ENCODE assay signal across 7 mouse cellular contexts in genomic region chr1:176835501-176836294, GRCm38 (mm10). TPM values are rescaled to one million over a fixed set of nuclear protein-coding genes. Genes with fewer than 3 reads are reported as not detected.
DNase-seq lines count a peak whose midpoint lies in the region; ATAC-seq and TF ChIP-seq lines count a peak whose summit lies in the region.

No protein-coding gene starts in this region.

- peaks cover 1% of the 10 kb centered on the region for H3K36me3 ChIP-seq in testis, adult 2 months (ENCODE audit: control insufficient read depth, insufficient read depth, low read length)
- H3K36me3 ChIP-seq in hindbrain, embryonic 10.5 days: peaks cover 4% of the 10 kb centered on the region; the same call in 1 of the 2 replicates
- H3K36me3 ChIP-seq in liver, postnatal 0 days (replicated peaks; ENCODE audit: insufficient read depth, low read length): peaks cover 4% of the 10 kb centered on the region; the same call in 1 of the 2 replicates
- no peaks in the 10 kb centered on the region for H3K36me3 ChIP-seq in stomach, postnatal 0 days (ENCODE audit: control insufficient read depth, insufficient read depth, low read length)

- peak overlapping the region; percentile 72 for H3K27ac ChIP-seq in testis, adult 2 months (ENCODE audit: control insufficient read depth, insufficient read depth, low read depth, low read length)
- H3K27ac ChIP-seq in hindbrain, embryonic 10.5 days: peak overlapping the region; percentile 45; the same call in 1 of the 2 replicates
- peak overlapping the region; percentile 62 for H3K27ac ChIP-seq in liver, postnatal 0 days (ENCODE audit: low read depth)
- no peak overlapping the region for H3K27ac ChIP-seq in stomach, postnatal 0 days (replicated peaks)

- H3K9ac ChIP-seq in liver, postnatal 0 days (replicated peaks): peak overlapping the region; percentile 68
- no peak overlapping the region for H3K9ac ChIP-seq in stomach, postnatal 0 days (ENCODE audit: low read length)

- no peak for DNase-seq in testis, postnatal 14 days (ENCODE audit: low spot score)
- peak; percentile 21 to 32 for DNase-seq in cerebellum, postnatal 36 days
- DNase-seq in hindbrain, embryonic 10.5 days (ENCODE audit: low spot score): peak; percentile 34
- peak; percentile 53 for DNase-seq in liver, postnatal 0 days
- DNase-seq in stomach, postnatal 0 days (ENCODE audit: low spot score): peak; percentile 31
- DNase-seq in layer of hippocampus, adult 18-20 months (ENCODE audit: low spot score in 2 of 2): no peak

- peak; percentile 69 for ATAC-seq in liver, postnatal 0 days
- 0 out of 2 replicates have a peak, but pooled peaks have one; percentile 32 for ATAC-seq in stomach, postnatal 0 days (ENCODE audit: low FRiP score, low TSS enrichment)

- H3K4me3 ChIP-seq in testis, adult 2 months (ENCODE audit: control insufficient read depth, low read depth, low read length): peak overlapping the region; percentile 75
- peak overlapping the region; percentile 55 for H3K4me3 ChIP-seq in hindbrain, embryonic 10.5 days
- H3K4me3 ChIP-seq in liver, postnatal 0 days (ENCODE audit: low read depth, low read length): peak overlapping the region; percentile 56
- H3K4me3 ChIP-seq in stomach, postnatal 0 days (ENCODE audit: low read depth, low read length): peak overlapping the region; percentile 34

- H3K4me2 ChIP-seq in liver, postnatal 0 days (ENCODE audit: low read depth, low read length): peak overlapping the region; percentile 82
- peak overlapping the region; percentile 55 for H3K4me2 ChIP-seq in stomach, postnatal 0 days (replicated peaks; ENCODE audit: low read depth)

- TF ChIP-seq POLR2A in testis, adult 2 months (IDR thresholded peaks at IDR 0.05; ENCODE audit: control insufficient read depth, low read depth, low read length): no peak

- no peaks in the 10 kb centered on the region for H3K27me3 ChIP-seq in testis, adult 2 months (ENCODE audit: control insufficient read depth, insufficient read depth, low read length)
- peaks cover 18% of the 10 kb centered on the region for H3K27me3 ChIP-seq in hindbrain, embryonic 10.5 days (ENCODE audit: insufficient read depth, poor library complexity, severe bottlenecking)
- no peaks in the 10 kb centered on the region for H3K27me3 ChIP-seq in liver, postnatal 0 days (ENCODE audit: insufficient read depth, low read length)
- no peaks in the 10 kb centered on the region for H3K27me3 ChIP-seq in stomach, postnatal 0 days (ENCODE audit: control insufficient read depth, insufficient read depth, low read length)

- no peaks in the 10 kb centered on the region for H3K9me3 ChIP-seq in hindbrain, embryonic 10.5 days
- H3K9me3 ChIP-seq in liver, postnatal 0 days (ENCODE audit: low read length): no peaks in the 10 kb centered on the region
- no peaks in the 10 kb centered on the region for H3K9me3 ChIP-seq in stomach, postnatal 0 days (ENCODE audit: control insufficient read depth, low read length)

- TF ChIP-seq EP300 in liver, postnatal 0 days (IDR thresholded peaks at IDR 0.05; ENCODE audit: low read depth): no peak
- no peak for TF ChIP-seq EP300 in stomach, postnatal 0 days (optimal IDR thresholded peaks at IDR 0.05)

- H3K4me1 ChIP-seq in testis, adult 2 months (ENCODE audit: control insufficient read depth, insufficient read depth, low read length): peaks cover 6% of the 10 kb centered on the region
- H3K4me1 ChIP-seq in hindbrain, embryonic 10.5 days (replicated peaks): peaks cover 11% of the 10 kb centered on the region
- 0 out of 2 replicates have a peak, but pooled peaks cover 8% of the 10 kb centered on the region for H3K4me1 ChIP-seq in liver, postnatal 0 days (ENCODE audit: insufficient read depth)
- H3K4me1 ChIP-seq in stomach, postnatal 0 days (replicated peaks; ENCODE audit: control insufficient read depth, insufficient read depth): no peaks in the 10 kb centered on the region

- no peak for TF ChIP-seq CTCF in testis, adult 2 months (IDR thresholded peaks at IDR 0.05; ENCODE audit: control insufficient read depth, insufficient read depth, insufficient replicate concordance, low read depth, low read length)
- TF ChIP-seq CTCF in liver, postnatal 0 days (IDR thresholded peaks at IDR 0.05; ENCODE audit: low read depth): no peak
- no peak for TF ChIP-seq CTCF in stomach, postnatal 0 days (IDR thresholded peaks at IDR 0.05; ENCODE audit: low read depth)

- WGBS in hindbrain, embryonic 10.5 days: 1% methylated on average over 41 of the region's 41 CpGs
- 3% methylated on average over 38 of the region's 41 CpGs for WGBS in liver, postnatal 0 days (ENCODE audit: insufficient replicate concordance)
- WGBS in stomach, postnatal 0 days: 12% methylated on average over 40 of the region's 41 CpGs

RNA-seq across cellular contexts. Expression of gene Sdccag8, which starts 21.2 kb away (rescaled TPM):
- polyA plus RNA-seq in testis, adult 2 months (2012; rRNA removed): 14.3 and 17.4 TPM in 2 replicates
- polyA plus RNA-seq in hindbrain, embryonic 10.5 days (2016; fragmentation: Nextera tagmentation; extraction: Ambion mirVana): 22.1 and 25.3 TPM in 2 replicates
- 4.2 and 4.5 TPM in 2 replicates for polyA plus RNA-seq in liver, postnatal 0 days (2015; fragmentation: Nextera tagmentation; extraction: Ambion mirVana)
- polyA plus RNA-seq in stomach, postnatal 0 days (2015; fragmentation: Nextera tagmentation; extraction: Ambion mirVana): 6.4 TPM in 2 replicates
- 10 to 100 TPM; 16.3 to 16.9 TPM for total RNA-seq in layer of hippocampus, adult 18-20 months (2021)

RNA-seq across cellular contexts. Expression of gene Cep170, which starts 21.8 kb away (rescaled TPM):
- 57.7 and 62.2 TPM in 2 replicates for polyA plus RNA-seq in testis, adult 2 months (2012; rRNA removed)
- polyA plus RNA-seq in hindbrain, embryonic 10.5 days (2016; fragmentation: Nextera tagmentation; extraction: Ambion mirVana): 35.5 and 42.4 TPM in 2 replicates
- 2.6 and 4.4 TPM in 2 replicates for polyA plus RNA-seq in liver, postnatal 0 days (2015; fragmentation: Nextera tagmentation; extraction: Ambion mirVana)
- 4.9 and 5.5 TPM in 2 replicates for polyA plus RNA-seq in stomach, postnatal 0 days (2015; fragmentation: Nextera tagmentation; extraction: Ambion mirVana)
- total RNA-seq in layer of hippocampus, adult 18-20 months (2021): 100 to 1,000 TPM; 101 to 103 TPM

Comparison
In these comparisons a context has a peak if more than half of its experiments do, and no peak if none do; other contexts are left out.
1. DNase-seq: peak in cerebellum, postnatal 36 days (2 of 2), hindbrain, embryonic 10.5 days (single experiment), liver, postnatal 0 days (single experiment) and stomach, postnatal 0 days (single experiment); none in testis, postnatal 14 days (single experiment) and layer of hippocampus, adult 18-20 months (0 of 2).
2. Peak in every context shown above with its lines, with median percentiles within 50 percentile points of each other: H3K4me3 ChIP-seq.